18 mouse cellular contexts compared by ENCODE assay signal in the genomic region with DNA sequence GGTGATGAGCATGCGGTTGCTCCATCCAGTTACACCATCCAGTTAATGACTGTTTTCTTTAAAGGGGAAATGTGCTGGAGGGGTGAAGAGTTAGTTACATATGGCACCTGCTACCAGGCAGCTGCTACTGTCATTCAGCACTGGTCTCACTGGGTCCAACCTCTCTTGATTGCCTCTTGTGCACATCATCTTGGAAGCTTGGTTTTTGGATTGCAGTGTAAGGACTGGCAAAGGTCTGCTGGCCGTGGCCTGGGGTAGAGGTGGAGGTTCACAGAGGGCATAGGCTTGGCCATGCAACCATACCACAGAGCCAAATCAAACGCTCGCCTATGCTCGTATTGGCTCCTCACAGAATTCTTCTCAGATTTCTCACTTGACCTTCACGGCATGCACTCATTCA.
DNase-seq lines count a peak whose midpoint lies in the region; TF ChIP-seq lines count a peak whose summit lies in the region.
"Had no signal": no experiment of that assay in that cellular context is flagged by ENCODE, and none has a peak within 500 bp of the region (broad histone marks: within the 10 kb centered on the region; RNA-seq: fewer than 3 reads in every experiment).

No protein-coding gene starts in this region.

- no peaks in the 10 kb centered on the region for H3K27me3 ChIP-seq in liver, adult 2 months (ENCODE audit: control insufficient read depth, insufficient read depth, low read length)
- H3K27me3 ChIP-seq: embryonic facial prominence, embryonic 13.5 days; forebrain, embryonic 15.5 days; hindbrain, embryonic 12.5 days; stomach, embryonic 15.5 days had no signal

- H3K79me2 ChIP-seq in liver, adult 2 months (ENCODE audit: control insufficient read depth, insufficient read depth, low read length) = no peaks in the 10 kb centered on the region

- peaks cover 14% of the 10 kb centered on the region for H3K4me1 ChIP-seq in liver, adult 2 months (ENCODE audit: control insufficient read depth, insufficient read depth, low read length)

- intact Hi-C loops in gastrocnemius, postnatal 14 days (cut with DNase I; ENCODE audit: low total_unique reads) = no loop called here
- intact Hi-C loops in left cerebral cortex, postnatal 25 days (cut with DNase I) = no loop called here

- H3K4me3 ChIP-seq in liver, adult 2 months (ENCODE audit: insufficient read depth, low read depth, low read length) = no peak overlapping the region
- H3K4me3 ChIP-seq: embryonic facial prominence, embryonic 13.5 days; forebrain, embryonic 15.5 days; hindbrain, embryonic 12.5 days; megakaryocyte, embryonic 14.5 days; stomach, embryonic 15.5 days had no signal

- no peak overlapping the region for H3K27ac ChIP-seq in liver, adult 2 months (replicated peaks; ENCODE audit: insufficient read depth, low read depth, low read length)
- H3K27ac ChIP-seq: embryonic facial prominence, embryonic 13.5 days; forebrain, embryonic 15.5 days; hindbrain, embryonic 12.5 days; stomach, embryonic 15.5 days had no signal

- H3K36me3 ChIP-seq in liver, adult 2 months (ENCODE audit: control insufficient read depth, insufficient read depth, low read length) = no peaks in the 10 kb centered on the region
- H3K36me3 ChIP-seq: embryonic facial prominence, embryonic 13.5 days; forebrain, embryonic 15.5 days; hindbrain, embryonic 12.5 days; stomach, embryonic 15.5 days had no signal

- TF ChIP-seq POLR2A in liver, adult 2 months (IDR thresholded peaks at IDR 0.05; ENCODE audit: extremely low read depth, insufficient read depth, low read length) = no peak

- peak; percentile 80 for DNase-seq in gastrocnemius, adult 18-20 months (ENCODE audit: low spot score)
- no peak for DNase-seq in gastrocnemius, postnatal 4 days (ENCODE audit: low spot score in 2 of 2)
- DNase-seq in liver, adult 2 months (ENCODE audit: extremely low read depth, low read depth, low spot score) = peak; percentile 88
- DNase-seq in liver (no peak), MN1 (ENCODE audit: low spot score) (no peak)
- peak; percentile 45 for DNase-seq in gastrocnemius, postnatal 14 days
- no peak for DNase-seq in left cerebral cortex, postnatal 25 days (ENCODE audit: low spot score in 2 of 2)
- DNase-seq: cerebellum, adult 11 months; kidney, adult 9 months; kidney, postnatal 25 days; left cerebral cortex, postnatal 4 days; right cerebral cortex, postnatal 25 days; thymus, adult 18-20 months had no signal

- TF ChIP-seq CTCF in liver, adult 2 months (IDR thresholded peaks at IDR 0.05; ENCODE audit: low read depth, low read length) = no peak

- 28% methylated on average over 6 of the region's 6 CpGs for WGBS in liver, adult 2 months

- no peak overlapping the region for H3K9ac ChIP-seq in liver, adult 2 months (ENCODE audit: low read depth, low read length)
- H3K9ac ChIP-seq: embryonic facial prominence, embryonic 13.5 days; forebrain, embryonic 15.5 days; hindbrain, embryonic 12.5 days; stomach, embryonic 15.5 days had no signal

Comparison
In these comparisons a context has a peak if more than half of its experiments do, and no peak if none do; other contexts are left out.
1. DNase-seq: peak in gastrocnemius, adult 18-20 months (single experiment), liver, adult 2 months (single experiment) and gastrocnemius, postnatal 14 days (single experiment); none in gastrocnemius, postnatal 4 days (0 of 2), liver (single experiment), left cerebral cortex, postnatal 25 days (0 of 2) and MN1 (single experiment).